Mouse (Mus musculus): ENCODE measurements at regions not wholly inside any gene's neighbourhood (a gene's known extent, or its start where the extent isn't known, plus 50 kb on each side); places are given as distances from the start of the nearest gene placed in this dataset.

DNA sequence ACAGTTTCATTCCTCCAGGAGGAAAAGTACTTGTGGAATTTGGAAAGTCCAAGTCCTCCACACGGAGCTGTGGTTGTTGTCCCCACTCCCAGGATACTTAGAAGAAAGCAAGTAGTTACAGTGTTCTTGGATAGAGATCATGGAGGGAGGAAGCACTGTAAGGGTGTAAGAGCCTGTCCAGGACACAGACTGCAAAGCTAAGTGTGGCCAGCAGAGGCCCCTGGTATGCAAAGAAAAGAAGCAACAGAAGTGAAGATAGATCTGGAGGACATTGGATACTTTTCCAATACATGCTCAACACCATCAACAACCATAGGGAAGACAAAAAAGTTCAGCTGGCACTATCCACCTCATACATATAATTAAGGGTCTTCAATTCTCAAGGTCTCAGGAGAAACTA, 197.4 kb downstream of the Meis1 start:
- DNase-seq: peak; percentile 57

DNA sequence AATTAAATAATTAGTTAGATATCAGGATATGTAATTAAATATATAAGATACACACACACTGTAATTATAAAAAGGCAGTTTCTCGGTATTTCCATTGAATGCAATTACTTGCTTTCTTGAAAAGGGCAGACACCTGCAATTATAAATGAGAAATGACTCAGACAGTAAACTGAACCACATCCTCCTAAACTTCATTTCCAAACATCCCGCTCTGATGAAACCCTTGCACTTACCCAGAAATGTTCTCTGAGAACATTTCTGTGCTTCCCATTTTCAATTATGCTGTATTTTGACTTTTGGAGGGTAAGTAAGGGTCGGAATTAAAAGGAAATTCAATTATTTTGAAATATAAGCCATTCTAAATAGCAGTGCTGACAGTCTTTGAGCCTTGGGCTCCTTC, 204.7 kb downstream of the Meis1 start:
- DNase-seq: no peak

DNA sequence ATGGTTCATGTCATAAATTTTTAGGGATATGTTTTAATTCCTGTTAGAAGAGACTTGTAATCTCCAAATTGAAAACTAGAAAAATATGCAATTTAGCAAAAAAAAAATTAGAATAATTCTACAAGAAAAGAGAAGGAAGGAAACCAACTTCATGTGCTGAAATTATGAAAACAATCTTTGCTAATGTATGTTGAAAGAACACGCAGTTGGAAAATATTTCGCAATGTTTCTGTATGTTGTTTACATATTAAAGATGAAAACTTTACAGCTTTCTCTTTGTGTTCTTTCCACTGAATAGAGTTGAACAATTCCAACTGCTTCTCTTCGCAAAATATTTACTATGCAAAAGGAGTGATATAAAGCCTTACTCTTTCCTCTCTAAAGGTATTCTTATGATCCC, 251.3 kb downstream of the Meis1 start:
- DNase-seq: no peak

DNA sequence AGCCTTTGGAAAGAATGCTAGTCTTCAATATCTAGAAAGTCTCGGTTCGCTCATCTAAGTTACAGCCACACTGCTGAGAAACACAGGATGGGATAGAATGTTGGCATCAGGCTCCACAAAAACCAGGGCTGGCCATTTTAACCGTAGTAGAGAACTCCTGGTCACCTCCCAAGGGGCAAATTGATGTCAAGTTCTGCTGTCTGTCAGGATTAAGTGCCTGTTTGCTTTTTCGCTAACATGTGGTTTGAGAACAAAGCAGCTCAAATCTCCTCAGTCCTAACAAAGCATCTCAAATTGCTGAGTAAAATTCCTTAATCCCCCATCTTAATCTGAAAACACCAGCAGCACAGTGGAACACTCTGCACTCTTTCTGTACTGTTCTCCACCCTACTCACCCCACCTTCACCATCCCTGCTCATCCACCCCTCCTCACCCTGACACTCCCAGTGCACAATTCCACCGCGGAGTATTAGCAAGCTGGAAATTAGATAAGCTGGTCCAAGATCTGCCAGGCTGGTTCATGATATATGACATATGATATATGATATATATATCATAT, 252.2 kb downstream of the Meis1 start:
- DNase-seq: no peak

DNA sequence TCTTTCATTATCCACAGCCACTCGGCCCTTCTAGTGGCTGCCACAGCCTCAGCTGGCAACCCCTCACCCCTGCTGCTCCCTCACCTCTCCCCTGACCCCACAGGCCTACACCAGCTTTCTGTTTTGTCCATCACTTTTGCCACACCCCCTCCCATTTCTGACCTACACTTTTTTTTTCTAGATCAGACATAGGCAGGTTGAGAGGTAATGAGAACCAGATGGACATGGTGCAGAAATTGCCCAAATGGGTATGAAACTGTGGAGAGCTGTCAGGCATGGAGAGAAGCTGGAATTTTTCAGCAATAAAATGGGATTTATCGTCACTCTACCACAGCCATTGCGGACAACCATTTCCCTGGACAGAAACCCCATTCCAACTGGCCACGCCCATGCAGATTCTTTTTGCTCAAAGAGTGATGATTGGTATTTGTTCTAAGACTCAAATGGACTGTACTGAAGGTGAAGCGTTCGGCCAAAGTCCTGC, 260.2 kb downstream of the Meis1 start:
- DNase-seq: no peak

DNA sequence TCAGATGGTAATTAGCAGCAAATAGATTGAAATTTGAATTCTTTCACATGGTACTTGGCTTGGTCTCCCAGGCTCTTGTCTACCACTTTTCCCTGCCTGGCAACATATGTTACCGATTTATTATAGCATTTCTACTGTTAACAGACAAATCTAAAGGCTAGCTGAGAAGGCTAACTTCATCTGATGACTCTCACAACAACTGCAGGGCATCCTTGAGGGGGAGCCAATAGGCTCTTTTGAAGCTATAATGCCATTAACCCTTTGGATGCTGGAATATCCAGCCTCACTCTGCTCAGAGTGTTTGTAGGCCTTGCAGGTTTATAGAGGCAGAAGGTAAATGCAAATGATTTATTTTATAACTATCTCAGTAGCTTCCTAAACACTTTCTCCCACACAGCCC, 262.2 kb downstream of the Meis1 start:
- peak; percentile 8 for DNase-seq

DNA sequence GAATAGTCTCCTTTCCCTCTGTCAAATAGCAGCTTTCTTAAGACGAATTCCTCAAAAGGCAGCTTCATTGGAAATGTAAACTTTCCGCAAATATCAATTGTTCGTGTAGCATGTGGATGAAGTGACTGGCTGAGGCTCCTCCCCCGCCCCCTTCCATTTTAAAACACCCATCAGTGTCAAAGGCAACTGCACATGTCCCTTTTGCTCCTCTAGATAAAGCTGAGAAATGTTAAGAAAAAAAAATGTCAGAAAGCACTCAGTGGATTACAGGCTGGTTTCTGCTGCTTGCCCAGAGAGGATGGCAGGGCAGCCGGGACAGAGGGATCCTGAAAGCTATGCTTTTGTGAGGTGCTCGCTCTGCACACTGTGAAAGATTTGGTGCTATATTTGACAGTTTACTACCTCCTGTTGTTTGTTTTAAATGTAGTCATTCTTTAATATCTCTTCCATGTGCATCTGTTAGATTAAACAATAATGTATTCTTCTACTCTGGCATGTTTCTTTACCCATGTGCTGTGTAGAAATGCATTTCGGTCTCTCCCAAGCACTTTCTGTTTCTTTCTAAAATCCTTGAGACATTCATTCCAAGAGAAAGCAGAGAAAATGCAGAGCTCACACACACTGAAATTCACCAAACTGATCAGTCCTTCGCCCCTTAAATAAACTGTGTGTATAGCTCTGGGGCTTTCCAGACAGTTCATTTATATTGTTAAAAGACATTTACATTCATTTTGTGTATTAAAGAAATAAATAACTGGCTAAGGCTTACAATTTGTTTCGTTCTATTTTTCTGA, 263.9 kb downstream of the Meis1 start:
- peak; percentile 35 for DNase-seq

DNA sequence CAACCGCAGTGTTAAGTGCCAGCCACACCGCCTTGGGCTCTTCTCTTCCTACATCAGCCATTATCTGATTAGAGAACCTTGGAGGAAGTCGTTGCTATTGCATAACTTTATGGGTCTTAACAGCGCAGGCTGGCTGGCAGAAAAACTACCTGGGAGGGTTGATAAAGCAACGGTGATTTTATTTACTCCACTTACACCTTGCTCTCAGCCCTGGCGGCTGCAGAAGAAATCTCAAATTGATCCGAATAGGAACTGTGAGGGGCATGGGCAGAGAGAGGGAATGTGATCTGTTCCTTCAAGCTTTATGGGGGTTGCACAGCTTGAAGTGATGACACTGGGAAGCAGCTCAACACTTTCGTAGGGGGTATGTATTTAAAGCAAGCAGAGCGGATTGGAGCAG, 264.9 kb downstream of the Meis1 start:
- peak; percentile 12 for DNase-seq

DNA sequence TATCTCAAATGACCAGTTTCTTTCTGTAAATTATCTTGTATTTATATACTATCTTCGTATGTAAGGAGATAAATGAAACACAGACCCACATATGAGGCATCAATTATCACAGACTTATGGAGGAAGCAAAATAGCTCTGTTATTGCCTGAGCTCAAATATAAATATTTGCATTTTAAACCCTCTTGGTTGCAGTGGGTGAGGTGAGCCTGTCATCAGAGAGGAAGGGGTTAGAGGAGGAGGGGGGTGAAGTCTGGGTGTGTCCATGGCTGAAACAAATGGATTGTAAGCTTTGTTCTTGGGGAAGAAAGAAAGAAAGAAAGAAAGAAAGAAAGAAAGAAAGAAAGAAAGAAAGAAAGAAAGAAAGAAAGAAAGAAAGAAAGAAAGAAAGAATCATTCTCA, 265.5 kb downstream of the Meis1 start:
- DNase-seq: no peak

DNA sequence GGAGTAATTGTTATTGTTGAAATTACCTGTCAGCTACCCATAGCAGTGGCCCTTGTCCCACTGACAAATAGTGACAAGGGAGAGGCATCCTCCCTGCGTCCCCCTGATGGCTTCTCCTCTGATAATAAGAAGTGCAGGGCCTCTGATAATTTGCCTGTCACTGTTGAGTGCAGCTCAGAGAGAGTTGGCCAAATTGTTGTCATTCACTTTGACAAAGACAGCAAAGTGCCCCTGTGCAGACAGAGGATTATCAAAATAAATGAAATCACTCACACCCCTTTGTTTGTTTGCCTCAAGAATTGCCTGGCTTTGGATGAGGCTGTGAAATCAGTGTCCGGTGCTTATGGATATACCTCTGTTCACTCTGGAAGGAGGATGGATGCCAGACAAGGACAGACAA, 266.3 kb downstream of the Meis1 start:
- no peak for DNase-seq

DNA sequence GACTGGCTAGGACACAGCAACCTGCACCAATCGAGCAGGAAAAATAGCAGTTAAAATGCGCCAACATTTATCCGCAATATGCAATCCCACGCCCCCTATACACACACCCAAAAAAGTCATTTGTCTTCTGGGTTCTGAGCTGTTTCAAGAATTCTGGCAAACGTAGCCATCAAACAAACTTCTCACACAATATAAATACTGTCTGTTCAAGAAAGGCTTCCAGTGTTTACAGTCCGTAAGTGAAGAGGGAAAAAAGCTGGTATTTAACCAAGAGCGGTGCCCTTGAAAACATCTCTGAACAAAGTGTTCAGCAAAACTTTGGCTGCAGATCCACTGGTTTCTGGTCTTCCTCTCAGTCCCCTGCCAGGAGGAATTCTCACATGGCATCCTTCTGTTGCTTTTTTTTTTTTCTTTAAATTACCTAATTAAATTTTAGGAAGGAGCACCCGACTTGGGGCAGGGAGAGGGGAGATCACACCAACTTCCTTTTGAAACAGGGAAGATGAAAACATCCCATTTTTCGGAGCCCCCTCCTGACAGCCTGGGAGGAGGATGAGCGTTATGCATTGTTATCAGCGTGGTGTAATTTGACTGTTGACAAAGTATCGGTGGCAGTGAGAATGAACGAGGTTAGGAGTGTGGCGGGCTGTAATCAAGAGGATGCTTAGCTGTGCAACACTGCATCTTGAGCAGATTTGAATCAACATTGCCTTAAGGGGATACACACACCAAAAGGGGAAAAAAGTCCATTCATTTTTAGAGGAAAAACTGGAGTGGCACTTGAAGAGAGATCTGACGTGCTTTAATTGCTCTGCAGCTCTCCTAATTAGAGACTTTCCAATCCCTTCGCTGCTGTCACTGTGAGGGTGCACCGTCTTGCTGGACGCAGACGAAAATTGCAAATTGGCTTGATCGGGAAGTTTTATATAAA, 267.6 kb downstream of the Meis1 start:
- peak; percentile 13 for DNase-seq

DNA sequence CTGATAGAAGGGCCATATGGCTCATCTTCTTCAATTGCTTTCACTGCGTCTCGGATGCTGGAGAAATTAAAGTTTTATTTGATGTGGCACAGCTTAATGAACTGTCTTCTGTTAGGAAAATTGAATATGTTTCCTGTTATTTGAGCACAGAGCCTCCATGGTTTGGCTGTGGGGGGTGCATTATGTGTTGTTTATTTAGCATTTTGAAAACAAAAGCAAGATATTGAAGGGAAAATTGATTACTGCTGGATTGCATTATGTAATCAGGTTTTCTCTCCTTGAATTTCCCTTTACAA, 268.8 kb downstream of the Meis1 start:
- DNase-seq: no peak

DNA sequence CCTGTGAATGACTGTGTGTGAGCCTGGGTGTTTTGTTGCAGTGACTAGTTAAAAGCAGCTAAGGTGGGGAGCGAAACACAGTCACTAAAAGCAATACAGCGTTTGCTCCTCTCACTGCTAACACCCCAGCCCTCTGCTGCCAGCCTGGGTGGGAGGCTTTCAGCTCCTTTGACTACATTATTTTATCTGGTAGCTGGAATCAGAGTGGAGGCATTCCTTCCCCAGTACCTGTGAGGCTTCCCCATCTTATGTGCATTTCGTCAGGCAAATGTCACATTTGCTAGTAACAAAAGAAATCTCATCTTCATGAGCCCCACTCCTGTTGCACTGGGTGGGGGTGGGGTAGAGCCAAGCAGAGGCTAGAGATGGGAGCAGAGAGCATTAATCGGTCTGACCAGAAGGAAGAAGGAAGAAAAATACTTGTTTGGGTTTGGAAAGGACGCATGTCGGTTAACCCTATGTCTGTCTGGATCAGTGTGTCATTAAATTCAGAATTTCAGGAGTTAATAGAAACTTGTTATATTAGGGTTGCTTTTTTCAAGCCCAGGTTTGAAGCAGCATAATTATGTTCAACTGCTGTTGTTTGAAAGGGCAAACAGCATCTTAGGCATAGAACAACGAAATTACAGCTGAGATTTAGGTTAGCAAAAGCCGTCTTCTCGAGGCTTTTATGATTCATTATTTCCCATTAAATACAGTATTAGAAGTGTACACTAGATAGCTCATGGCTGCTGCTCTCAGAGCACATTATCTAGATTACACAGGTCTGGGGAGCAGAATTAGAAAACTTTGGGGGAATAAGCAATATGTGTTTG, 269.3 kb downstream of the Meis1 start:
- no peak for DNase-seq

DNA sequence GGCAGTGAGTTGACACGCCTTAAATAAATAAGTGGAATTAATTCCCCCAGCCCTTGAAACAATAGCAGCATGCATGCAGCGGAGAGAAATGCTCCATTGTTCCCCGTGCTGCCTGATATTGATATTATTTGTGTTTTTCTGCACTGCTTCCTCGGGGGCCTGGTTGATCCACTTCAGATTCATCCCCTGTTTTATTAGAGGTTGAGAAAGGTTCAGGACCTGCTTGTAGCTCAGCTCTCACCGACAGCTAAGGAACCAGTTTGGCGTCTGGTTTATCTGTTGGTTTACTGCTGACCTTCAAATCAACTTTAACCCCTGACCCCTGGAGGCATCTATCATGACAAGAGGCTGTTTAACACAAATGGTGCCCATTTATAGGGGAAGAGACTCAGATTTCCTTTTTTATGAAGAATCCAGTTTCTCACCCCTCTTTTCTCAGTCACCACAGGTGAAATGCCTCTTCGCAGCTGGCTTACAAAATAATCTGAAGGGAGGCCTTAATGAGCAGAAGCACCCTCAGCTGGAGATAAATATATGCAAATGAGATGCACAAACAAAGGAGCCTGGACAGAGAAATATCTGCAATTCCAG, 270.8 kb downstream of the Meis1 start:
- no peak for DNase-seq

DNA sequence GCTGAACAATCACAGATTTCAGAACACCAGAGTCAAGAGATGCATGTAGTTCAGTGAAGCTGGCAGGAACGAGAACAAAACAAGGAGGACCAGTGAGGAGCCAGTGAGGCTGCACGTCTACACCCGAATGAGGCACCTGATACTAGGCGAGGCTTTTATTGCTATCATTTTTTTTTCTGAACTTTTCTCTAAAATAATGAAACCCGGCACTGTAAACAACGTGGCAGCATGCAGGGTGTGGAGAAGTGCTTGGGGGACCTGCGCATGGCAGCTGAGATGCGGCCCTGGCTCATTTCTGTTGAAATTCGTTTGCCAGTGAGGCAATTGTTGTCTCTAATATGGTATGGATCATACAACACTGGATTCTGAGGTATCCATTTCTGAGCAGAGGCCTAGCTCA, 271.4 kb downstream of the Meis1 start:
- no peak for DNase-seq

DNA sequence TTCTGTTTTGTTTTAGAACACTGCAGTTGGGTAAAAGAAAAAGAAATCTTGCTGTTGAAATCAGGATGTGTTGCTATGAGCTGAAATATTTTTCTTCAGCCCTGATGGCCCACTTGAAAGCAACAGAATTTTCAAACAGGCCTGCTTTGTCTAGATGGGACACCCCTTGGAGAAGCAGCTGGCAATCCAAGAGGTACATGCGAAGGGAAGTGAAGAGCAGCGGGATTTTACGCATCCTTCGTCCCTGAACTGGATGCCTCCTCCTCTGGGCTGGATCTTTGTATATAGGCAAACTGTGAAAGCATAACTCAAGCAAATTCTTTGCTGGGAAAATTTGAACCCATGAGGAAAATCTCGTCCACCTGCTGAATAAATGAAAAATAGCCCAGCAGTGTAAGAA, 272.3 kb downstream of the Meis1 start:
- DNase-seq: no peak

DNA sequence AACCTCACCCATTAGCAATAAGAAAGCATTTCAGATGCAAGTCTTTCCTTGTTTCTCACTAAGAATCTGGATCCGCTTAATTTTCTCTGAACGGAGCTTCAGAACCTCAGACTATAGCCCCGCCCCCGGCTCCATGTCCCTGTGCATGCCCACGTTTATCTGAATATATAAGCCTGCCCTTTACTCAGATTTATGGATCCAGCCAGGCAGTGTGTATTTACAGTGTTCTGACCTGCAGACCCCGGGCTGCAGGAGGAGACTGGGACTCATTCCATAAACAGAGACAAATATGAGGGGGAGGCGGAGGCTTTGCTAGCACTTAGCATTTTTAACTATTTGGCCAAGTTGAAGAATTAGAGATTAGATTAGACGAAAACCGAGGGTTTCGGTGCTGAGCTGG, 272.9 kb downstream of the Meis1 start:
- peak; percentile 18 for DNase-seq

DNA sequence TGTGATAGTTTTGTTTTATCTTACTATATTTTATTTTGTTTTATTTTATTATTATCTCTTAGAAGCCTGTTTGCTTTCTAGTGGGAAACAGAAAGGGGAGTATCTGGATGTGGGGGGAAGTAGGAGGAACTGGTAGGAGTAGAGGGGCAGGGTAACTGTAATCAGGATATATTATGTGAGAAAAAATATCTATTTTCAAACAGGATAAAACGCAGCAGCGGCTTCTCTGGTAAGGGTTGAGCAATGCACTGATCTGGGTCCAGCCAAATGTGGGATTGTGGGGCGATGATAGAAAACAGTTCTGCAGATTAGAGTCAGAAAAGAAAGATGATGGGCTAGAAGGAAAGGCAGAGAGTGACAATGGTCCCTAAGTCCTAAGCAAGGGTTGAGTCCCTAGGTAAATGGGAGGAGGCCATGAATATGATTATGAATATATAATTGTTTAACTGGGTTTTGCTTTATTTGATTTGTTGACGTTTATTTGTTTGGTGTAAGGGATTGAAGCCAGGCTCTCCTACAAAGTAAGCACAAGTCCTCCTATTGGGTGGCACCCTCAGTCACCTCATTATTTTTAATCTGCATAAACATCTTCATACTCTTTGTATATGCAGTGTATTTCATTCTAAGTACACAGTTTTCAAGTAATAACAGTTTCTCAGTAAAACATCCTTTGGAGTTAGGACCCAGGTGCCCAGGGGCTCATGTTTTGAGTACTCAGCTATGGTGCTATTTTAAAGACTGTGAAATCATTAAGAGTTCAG, 283.7 kb downstream of the Meis1 start:
- DNase-seq: no peak

DNA sequence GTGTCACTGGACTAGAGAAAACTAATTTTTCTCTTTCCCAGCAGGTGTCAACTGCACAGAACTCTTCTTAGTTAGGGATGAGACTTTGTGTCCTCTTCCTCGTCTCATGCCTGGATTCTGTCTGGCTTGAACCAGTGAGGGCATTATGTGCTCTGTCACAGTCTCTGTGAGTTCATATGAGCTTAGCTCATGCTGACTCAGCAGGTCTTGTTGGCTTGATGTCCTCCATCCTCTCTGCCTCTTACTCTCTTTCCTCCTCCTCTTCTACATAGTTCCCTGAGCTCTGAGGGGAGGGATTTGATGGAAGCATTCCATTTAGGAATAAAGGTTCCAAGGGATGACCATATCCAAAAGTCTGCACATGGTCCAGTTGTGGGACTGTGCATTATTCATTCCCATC, 284.7 kb downstream of the Meis1 start:
- DNase-seq: no peak

DNA sequence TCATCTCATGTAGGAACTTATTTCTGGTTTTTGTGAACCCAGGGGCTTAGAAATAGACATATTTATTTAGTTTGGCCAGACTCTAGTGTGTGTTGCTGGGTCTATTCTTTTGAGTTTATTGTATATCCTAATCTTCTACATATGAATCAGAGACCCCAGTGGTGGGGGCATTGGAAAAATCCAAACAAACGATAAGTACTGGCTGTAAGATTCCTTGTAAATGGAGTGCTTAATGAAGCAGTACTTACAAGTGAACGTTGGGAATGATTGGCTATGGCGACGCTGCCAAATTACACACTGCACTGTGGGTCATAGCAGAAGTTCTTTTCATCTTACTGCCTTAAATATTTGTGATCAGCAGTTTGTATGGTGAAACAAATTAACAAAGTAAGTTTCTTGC, 289.0 kb downstream of the Meis1 start:
- DNase-seq: no peak

DNA sequence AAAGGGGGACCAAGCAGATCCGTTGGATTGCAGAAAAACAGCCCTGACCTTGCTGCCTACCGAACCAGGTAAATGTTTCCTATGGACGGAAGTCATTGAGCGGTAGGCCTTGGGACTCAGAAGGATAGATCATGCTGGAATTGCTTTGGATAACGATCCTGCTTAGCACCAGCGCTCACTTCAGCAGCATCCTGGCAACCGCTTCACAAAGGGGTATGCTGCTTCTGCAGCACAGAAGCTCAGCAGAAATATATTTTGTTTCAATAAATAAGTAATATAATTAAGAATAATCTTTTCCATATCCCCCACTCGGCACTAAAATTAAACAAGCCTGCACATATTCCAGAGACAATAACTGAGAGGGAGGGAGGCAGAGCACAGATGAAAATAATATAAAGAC, 296.0 kb downstream of the Meis1 start:
- no peak for DNase-seq

DNA sequence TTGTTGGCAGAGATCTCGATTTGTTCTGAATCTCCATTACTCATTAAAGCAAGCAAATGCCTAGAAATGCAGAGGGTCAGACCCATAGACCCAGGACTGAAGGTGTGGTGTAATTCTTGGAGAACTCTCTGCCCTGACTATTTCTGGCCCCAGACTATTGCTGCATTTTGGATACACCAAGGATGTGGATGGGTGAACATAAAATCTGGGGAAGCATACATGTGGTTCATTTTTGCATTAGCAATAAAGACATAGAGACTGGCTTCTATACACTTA, 303.0 kb downstream of the Meis1 start:
- no peak for DNase-seq
